Mouse (Mus musculus) megakaryocyte progenitor cell, adult 5-6 weeks (primary cell): ENCODE results near the gene Bglap3. TPM values are rescaled to one million over a fixed set of nuclear protein-coding genes. Genes with fewer than 3 reads are reported as not detected.
A peak's percentile ranks its signal among the peaks of the same experiment; 100 is the strongest.
"Not testable (repeated sequence)": the region's sequence is repeated elsewhere in the genome, so short reads cannot be mapped to it uniquely, and the experiment has no call there.

Source experiments
- ATAC-seq: replicated peaks from 2 replicates; pipeline ENCODE4 v1.8.0; 2016; ENCODE audit warnings: mild to moderate bottlenecking, moderate TSS enrichment, inconsistent platforms; ENCODE audit not compliant: poor library complexity
- total RNA-seq, 2 experiments: library from RNA; stranded (forward) in 1 of 2; stranded (reverse) in 1 of 2; fragments of 157-497, 149-512 nt in 1 of 2; fragments of 200-1000 nt in 1 of 2; gene quantifications; 2 replicates each; pipeline versions ENCODE4 v1.2.3 to v1.2.4; 2015 to 2017

Gene Bglap3
- total RNA-seq (2015) (not detected in 2 replicates), total RNA-seq (2017) (not detected in 2 replicates)

DNA sequence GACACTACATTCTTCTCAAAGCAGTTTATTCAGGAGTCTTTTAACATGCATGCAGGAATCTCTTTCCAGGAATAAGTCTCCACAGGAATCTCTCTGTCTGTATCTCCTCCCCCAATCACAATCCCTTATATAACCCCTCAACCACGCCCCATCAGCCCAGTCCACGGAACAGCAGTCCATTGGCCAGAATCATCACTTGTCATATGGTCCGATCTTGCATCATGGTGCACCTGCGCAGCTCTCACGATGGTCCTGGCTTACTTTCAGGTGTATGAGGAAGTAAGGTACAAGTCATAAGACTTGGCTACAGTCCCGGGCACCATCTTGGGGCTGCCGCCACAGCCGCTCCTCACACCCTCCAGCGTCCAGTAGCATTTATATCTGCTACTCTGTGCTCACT is at the start of gene Bglap3:
TSS of gene Bglap3 (minus strand) at position 101 of the 400 bp plus-strand sequence.
- not testable (repeated sequence) for ATAC-seq

DNA sequence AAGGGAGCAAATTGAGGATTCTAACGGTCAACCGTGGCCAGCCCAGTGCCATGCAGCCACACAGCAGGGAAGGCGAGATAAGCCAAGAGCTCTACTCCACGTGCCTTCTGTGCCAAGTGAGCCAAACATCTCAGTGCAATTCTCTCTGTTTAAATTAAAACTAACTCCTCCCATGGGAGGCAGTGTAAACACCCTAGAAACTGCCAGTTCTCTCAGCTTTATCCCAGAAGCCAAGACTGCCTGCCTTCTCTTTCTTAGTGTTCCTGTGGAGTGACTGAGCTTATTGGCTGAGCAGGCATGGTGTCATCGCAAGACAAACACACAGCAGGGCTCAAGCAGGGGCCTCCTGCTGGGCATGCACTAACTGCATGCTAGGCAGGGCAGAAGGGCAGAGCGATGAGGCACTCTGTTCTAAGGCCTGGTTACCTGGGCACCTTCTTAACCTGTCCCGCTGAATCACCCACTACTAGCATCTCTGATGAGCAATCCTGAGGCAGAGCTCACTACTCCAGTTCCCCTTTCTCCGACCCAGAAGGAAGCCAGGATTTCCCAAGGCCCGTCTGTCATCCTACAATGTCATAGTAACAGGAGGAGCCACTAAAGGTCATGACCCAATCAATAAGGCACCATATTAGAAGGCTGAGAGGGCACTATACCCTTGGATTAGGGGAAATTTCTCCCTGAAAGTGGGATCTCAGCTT is 49.6 kb upstream of the Bglap3 start:
- ATAC-seq, result peak; percentile 58

DNA sequence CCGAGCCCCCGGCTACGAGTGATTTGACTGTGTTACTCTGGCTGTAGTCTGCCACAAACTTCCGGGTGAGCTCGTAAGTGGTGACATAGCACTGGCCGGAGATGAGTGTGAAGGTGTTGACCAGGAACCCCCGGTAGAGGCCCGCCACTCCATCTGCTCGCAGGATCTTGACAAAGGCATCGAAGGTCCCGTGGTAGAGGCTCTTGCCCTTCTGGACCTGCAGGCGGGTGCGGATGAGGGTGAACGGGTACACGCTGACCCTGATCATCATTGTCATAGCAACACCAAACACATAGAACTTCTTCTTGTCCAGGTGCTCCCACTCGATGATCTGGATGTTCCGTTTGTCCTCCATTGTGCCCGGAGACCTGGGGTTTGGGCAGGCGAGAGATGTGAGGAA is 48.2 kb upstream of the Bglap3 start:
- ATAC-seq, result no peak

DNA sequence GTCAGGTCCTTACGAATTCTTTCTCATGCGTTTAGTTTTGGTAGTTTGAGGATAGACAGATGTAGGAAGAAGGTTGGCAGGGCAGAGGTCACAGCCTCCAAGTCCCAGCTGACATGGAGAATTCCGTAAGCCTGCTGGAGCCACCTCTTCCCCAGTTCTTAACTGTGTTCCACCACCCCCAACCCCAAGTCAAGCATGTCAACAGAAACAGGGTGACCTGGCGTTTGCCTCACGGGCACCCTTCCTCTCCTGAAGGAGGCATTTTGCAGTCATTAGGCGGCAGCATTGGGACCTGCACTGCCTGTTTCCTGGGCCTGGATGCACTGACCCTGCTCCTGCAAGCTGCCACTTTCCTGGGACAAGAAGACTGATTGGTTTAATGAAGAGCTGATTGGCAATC is 45.5 kb upstream of the Bglap3 start:
- no peak for ATAC-seq

DNA sequence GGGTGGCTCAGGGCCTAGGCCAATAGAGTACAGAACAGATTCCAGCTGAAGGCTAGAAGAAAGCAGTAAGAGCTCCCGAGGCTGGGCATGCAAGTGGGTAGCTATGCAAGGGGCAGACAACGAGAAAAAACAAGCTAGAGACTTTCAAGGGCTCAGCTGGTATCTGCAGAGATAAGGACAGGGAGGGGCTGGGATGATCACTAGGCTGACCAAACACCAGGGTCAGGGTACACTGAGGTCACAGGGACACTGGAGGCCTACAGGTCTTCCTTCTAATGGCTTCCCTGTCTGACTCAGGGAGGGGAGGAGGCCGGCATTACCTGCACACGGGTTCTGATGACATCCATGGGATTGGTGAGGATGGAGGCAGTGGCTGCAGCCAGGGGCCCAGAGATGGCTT is 43.1 kb upstream of the Bglap3 start:
- ATAC-seq, result no peak

DNA sequence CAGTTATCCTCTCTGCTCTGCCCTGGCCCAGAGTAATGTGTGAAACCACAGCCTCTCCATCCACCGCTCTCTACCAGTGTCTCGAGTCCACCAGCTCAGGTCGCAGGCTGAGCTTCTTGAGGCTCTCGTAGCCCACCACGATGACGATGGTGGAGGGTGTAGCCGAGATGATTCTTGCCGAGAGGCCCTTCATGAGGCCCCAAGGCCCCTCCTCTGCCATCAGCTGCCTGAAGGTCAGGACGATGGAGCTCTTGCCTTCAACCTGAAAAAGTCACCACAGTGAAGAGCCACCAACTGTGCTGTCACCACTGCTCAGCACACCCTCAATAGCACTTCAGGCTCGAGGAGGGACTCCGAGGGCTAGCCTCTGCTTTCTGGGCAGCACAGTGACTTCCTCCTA is 40.1 kb upstream of the Bglap3 start:
- ATAC-seq, result no peak

DNA sequence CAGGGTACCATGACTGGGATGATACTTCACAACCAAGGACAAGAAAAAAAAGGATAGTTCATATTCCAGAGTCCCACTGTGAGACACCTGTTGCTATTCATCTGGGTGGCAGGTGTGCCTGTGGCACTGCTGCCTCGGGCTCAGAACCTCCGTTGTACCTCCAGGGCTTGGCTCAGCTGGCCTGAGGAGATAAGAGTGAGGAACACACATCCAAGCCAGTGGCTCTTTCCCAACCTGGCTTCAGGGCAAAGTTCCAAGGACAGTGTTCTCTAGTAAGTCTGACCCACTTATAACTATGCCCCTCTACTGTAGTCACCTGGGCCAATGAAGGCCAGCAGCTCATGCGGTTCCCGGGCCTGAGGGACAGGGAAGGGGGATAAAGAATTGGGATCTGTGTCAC is 39.1 kb upstream of the Bglap3 start:
- ATAC-seq, result no peak

DNA sequence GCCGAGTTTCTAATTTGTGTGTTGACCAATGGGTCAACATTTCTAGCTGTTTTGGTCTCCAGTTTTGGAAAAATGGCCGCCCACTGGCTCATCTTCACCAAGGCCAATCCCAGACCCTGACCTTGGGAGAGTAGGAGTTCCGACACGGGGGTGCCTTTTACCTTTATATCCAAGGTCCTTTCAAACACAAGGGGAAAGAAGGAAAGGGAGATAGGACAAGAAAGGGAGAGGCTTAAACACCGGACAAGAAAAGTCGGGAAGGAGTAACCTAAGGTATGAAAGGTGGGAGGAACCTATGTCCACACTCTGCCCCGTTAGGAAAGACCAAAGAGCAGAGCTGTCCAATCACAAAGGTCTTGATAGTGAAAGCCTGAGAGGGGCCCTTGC is 38.1 kb upstream of the Bglap3 start:
- no peak for ATAC-seq

DNA sequence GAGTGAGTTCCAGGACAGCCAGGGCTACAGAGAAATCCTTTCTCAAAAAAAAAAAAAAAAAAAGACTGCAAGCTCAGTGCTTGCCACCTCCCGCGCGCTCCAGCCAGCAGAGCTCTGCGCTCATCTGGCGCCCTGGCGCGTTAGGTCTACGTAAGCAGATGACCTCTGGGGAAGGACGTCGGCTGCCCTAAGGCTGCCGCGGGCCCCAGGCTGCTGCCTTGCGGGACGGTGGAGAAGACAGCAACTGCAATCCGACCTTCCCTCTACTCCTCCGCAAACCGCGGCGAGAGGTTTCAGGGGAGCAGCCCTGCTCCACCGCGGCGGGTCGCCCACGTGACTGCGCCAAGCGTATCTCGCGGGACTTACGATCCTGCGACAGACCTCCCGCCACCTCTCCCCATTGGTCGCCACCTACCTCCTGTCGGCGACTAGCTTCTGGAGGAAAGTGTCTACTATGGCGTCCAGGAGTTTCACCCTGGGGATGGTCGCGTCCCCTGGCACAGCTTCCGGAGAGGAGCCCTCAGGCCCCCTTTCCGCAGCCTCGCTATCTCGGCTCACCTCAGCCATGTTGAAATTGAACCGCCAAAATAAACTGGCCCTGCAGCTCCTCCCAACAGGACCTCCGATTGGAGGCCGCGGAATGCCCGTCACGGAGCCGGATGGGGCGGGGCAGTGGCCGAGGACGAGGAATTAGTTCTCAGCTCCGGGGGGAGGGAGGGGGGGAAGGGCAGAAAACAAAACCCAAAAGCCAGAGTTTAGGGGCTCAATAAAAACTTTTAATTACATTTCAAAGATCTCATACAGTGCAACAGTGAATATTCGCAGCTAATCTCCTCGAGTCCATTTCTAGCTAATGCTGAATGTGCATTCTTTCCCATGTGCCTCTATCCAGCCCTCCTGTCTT is 37.5 kb upstream of the Bglap3 start, which contains the start of gene Pmf1:
TSS of gene Pmf1 (minus strand) at position 591 of the 904 bp plus-strand sequence.
- peak; percentile 82 for ATAC-seq

DNA sequence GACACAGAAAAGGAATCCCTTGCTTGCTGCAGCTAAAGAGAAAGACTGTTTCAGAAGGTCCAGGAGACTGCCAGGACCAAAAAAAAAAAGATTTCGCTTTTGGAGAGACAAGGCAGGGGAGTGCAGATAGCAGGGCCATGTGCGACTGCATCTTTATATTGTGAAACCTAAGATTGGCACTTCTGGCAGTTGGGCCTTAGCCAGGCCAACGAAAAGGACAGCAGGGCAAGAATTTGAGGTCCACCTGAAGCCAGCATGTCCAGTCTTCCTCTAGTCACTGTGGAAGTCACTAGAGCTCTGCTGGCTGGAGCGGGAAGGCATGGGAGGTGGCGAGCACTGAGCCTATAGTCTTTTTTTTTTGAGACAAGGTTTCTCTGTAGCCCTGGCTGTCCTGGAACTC is 36.4 kb upstream of the Bglap3 start:
- ATAC-seq, result no peak

DNA sequence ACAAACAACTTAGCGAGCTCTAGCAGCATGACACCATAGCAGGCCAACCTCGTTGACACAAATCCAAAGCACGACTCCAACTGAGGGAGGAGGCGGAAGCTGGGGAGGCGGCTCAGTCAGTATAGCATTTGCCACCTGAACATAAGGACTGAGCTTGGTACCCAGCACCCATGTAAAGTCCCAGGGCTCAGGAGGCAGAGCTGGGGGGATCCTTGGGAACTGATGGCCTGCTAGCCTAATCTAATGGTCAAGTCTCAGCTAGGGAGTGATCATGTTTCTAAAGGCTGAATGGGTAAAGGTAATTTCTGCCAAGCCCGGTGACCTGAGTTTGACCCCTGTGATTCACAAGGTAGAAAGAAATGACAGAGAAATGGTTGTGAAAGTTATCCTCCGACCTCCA is 35.0 kb upstream of the Bglap3 start:
- no peak for ATAC-seq

DNA sequence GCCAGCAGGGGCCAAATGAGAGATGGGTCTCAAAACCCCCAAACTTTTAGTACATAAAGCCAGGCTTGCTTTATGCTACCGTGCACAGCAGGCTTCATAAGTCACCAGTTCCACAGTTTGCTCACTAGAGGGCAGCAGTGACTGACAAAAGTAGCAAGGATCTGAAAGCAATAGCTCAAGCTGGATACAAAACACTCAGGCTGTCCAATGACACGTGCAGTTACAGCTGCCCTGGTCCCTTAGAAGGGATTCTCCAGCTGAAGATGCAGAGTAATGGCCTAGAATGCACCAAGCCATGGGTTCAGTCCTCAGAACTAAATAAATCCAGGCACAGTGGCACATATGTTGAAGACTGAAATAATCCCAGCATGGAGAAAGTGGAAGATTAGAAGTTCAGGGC is 34.5 kb upstream of the Bglap3 start:
- ATAC-seq, result peak; percentile 62

DNA sequence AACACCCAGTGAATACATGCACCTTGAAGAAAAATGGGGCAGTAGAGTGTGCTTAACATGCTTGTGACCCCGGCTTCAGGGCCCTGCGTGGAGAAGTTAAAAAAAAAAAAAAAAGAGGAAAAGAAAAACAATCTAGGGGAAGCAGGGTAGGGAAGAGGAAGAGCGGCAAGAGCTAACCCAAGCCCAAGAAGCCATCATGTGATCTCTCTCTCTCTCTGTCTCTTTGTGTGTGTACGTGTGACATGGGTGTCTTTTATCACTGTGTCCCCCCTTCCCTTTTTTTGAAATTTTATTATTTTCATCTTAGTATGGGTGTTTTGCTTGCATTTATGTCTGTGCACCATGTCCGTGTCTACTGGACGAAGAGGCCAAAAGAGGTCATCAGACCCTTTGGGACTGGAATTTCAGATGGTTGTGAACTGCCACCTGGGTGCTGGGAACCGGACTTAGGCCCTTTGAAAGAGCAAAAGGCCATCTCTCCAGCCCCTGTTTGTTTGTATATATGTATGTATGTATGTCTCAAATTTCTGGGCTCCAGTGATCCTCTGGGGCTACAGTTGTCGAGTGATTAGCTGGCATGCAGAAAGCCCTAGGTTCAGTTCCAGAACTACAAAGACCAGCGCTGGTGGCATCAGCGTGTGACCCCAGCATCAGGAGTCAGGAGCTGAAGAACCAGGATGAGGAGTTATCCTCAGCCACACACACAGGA is 31.1 kb upstream of the Bglap3 start:
- ATAC-seq, result peak; percentile 21; the same call in 1 of the 2 replicates

DNA sequence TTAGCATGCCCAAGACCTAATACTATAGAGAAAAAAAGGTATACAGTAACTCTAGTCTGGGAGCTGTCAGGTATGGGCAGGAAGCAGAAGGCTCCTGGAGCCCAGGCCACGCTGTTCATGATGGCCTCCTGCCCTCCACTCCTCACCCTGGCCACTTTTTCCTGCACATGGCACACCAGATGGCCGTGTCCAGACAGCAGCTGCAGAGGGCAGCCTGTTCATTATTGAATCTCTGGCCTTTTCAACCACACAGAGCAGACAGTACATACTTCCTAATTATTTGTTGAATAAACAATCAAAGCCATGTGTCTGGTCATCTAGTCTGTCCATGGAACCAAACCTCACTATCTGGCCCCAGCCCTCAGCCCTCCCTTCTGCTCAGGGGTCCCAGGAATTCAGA is 26.1 kb upstream of the Bglap3 start:
- ATAC-seq, result no peak

DNA sequence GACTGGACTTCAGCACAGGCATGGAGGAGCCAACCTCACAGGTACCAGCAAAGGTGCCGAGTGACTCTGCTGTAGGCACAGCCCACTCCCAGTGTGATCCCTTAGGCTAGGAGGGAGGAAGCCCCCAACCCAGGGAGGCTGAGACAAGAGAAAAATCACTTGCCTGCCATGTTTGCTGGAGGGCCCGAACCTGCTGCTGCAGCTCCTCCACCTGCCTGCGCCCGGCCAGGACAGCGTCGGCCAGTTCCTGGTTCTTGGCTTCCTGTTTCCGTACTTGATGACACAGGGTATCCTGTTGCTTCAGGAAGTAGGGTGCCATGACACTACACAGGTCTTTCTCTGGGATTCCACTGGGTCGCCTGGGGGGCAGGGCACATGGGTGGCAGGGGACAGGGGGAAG is 23.2 kb upstream of the Bglap3 start:
- ATAC-seq, result no peak; the same call in 1 of the 2 replicates

DNA sequence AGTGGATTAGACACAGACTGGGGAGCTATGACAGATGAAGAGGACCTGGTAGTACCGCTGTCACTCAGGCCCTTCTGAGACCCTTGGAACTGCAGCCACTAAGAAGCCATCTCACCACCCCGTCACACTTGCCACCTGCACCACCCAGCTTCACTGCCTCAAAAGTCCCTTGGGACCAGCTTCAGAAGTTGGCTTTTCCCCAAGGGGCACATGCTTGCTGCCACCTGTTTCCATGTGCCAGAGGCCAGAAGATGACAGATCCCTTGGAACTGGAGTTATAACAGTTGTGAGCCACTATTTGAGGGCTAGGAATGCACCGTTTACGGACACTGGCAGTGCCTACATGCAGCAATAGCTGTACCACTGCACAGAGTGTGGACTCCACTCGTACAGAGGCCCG is 22.7 kb upstream of the Bglap3 start:
- no peak for ATAC-seq

DNA sequence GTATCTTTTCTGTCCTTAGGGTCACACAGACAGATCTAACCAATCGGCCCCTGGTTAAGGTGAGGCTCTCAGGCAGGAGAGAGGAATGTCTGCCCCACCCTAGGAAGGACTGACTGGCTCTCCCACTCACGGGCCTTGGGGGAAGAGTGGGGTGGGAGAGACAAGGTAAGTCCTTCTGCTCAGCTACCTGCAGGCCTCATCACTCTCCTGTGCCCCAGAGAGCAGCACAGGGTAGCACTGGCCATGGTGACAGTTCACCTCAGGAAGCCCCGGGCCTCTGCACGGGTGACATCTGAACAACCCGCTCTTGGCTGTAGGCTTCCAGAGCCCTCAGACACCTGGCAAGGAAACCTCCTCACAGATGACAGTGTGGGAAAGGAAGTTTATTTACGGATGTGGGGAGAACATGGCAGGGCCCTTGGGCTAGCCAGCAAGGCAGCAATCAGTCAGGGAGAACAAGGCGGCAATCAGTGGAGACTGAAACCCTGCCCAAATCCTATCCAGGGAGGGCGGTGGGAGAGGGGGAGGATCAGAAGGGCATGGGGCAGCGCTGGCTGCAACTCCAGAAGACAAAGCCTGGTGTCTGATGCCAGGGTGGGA is 21.3 kb upstream of the Bglap3 start:
- no peak for ATAC-seq

DNA sequence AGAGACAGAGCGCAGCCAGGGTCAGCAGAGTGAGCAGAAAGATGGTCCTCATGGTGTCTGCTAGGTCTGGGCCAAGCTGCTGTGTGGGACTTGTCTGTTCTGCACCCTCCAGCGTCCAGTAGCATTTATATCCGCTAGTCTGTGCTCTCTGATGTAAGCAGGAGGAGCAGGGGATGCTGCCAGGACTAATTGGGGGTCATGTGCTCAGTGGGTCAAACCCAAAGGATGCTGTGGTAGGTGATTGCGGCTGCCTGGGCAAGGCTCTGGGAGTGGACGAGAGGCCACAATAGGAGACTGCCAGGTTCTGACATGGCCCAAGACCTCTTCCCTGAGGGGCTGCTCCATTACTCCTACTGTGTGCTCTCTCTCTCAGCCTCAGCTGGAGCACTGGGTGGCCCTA is 11.8 kb upstream of the Bglap3 start, which contains the start of gene Bglap:
TSS of gene Bglap (minus strand) at position 101 of the 400 bp plus-strand sequence.
- ATAC-seq, result no peak

DNA sequence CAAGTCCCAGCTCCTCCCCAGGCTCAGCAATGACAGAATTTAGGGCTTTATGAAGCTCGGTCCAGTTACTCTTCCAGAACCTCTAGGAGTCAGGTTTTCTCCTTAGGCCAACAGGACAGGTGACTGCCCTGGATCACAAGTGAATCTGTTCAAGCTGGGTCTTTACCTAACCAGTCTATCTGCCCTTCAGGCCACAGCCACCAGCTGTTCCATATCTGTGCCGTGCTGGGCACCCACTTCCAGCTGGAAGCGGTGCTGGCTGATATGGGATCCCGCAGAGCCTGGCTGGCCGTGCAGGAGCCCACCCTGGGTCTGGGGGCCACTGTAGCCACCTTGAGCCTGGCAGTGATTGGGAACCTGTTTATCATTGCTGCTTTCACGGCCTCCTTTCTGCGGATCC is 9.8 kb upstream of the Bglap3 start:
- not testable (repeated sequence) for ATAC-seq

DNA sequence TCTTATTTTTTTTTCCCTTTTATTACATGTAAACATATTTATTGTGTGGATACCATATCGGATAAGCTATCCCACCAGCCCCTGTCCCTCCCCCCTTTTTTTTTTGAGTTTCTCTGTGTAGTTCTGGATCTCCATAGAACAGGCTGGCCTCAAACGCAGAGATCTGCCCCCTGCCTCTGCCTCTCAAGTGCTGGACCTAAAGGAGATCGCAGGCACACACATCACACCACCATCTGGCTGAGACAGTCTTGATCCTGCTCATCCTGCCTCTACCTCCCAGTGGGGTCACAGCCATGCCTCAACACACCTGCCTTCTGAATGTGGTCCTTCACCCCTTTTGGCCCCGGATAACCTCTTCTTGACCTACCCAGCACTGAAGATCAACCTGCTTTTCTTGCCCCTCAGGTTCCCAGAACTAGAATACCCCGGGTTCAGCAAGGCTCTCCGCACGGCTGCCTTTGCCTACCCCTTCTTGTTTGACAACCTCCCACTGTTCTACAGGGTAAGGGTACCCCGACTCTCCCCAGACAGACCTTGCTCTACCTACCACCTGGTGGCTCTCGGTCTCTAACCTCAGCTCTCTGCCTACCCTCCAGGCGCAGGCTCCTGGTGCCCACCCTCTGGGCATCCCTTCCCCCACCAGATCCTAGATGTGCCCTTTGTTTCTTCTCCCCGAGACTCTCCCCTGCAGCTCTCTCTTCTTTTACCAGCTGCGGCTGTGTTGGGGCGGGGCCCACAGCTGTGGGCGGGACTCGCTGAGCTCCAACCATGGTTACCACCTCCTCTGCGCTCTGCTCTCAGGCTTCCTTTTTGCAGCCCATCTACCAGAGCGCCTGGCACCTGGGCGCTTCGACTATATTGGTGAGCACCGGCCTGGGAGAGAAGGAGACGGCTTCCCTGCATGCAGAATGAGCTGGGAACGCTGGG is 9.1 kb upstream of the Bglap3 start:
- ATAC-seq, result peak; percentile 94
